ENCODE assay signal across 8 mouse cellular contexts in genomic region chr17:8801083-8801854, GRCm38 (mm10).
A peak's percentile ranks its signal among the peaks of the same experiment; 100 is the strongest.
DNase-seq lines count a peak whose midpoint lies in the region; ATAC-seq lines count a peak whose summit lies in the region.

No protein-coding gene starts in this region.

- ATAC-seq in hindbrain, embryonic 16.5 days = peak; percentile 86
- no peak for ATAC-seq in activated CD4-positive, CD25-positive, alpha-beta regulatory T cell, adult 4 months

- H3K9ac ChIP-seq in hindbrain, embryonic 16.5 days (ENCODE audit: low read depth, low read length) = peak overlapping the region; percentile 96

- H3K27me3 ChIP-seq in hindbrain, embryonic 16.5 days (replicated peaks; ENCODE audit: control insufficient read depth, insufficient read depth, low read length) = peaks cover 10% of the 10 kb centered on the region

- peak overlapping the region; percentile 88 for H3K27ac ChIP-seq in hindbrain, embryonic 16.5 days (ENCODE audit: low read depth, low read length)

- intact Hi-C loops in left cerebral cortex, postnatal 10 days (cut with DNase I) = no loop called here

- peak; percentile 31 for DNase-seq in adipocyte (ENCODE audit: low spot score)
- peak; percentile 70 for DNase-seq in cerebellum, adult 9-11 months
- DNase-seq in gastrocnemius, adult 8-10 months (ENCODE audit: low spot score in 2 of 2) = peak; percentile 59
- peak; percentile 55 to 82 for DNase-seq in left cerebral cortex, postnatal 10 days (ENCODE audit: extremely low spot score in 1 of 2, low spot score in 2 of 2)
- DNase-seq in lung, postnatal 4 days = peak; percentile 68 to 84
- peak; percentile 67 for DNase-seq in right cerebral cortex, postnatal 14 days

- H3K4me3 ChIP-seq in hindbrain, embryonic 16.5 days (ENCODE audit: low read length) = peak overlapping the region; percentile 90

- H3K4me2 ChIP-seq in hindbrain, embryonic 16.5 days (ENCODE audit: low read length) = peak overlapping the region; percentile 88

- peaks cover 31% of the 10 kb centered on the region for H3K4me1 ChIP-seq in hindbrain, embryonic 16.5 days (ENCODE audit: control insufficient read depth, insufficient read depth, low read depth, low read length)

- no peaks in the 10 kb centered on the region for H3K36me3 ChIP-seq in hindbrain, embryonic 16.5 days (ENCODE audit: control insufficient read depth, insufficient read depth, low read length)

- H3K9me3 ChIP-seq in hindbrain, embryonic 16.5 days (ENCODE audit: control insufficient read depth, low read length) = no peaks in the 10 kb centered on the region

- WGBS in hindbrain, embryonic 16.5 days = under 1% methylated on average over 47 of the region's 72 CpGs
